Mouse (Mus musculus) testis, adult 2 months (tissue): ENCODE results near the gene Capn13.

Experiments
- CTCF ChIP-seq: fragments of 200-500 bp; IDR thresholded peaks from 2 replicates; pipeline ENCODE4 v1.5.1; 2012; ENCODE audit warnings: low read depth, mild to moderate bottlenecking, inconsistent platforms, low read length, moderate library complexity; ENCODE audit not compliant: control insufficient read depth, insufficient read depth, insufficient replicate concordance
- POLR2A ChIP-seq: fragments of 200-500 bp; IDR thresholded peaks from 2 replicates; pipeline ENCODE4 v1.6.1; 2012; ENCODE audit warnings: low read depth, mild to moderate bottlenecking, inconsistent platforms, low read length, moderate library complexity; ENCODE audit not compliant: control insufficient read depth

- TF ChIP-seq POLR2A, result no peak
- TF ChIP-seq CTCF, result no peak
These were observed 101.7 kb downstream of the Capn13 start for GRCm38 (mm10) chr17:73298981-73299380.
